Mouse (Mus musculus) megakaryocyte, embryonic 14.5 days (primary cell): Measurements from ENCODE around the gene Ak5. TPM values are rescaled to one million over a fixed set of nuclear protein-coding genes. Genes with fewer than 3 reads are reported as not detected.

Experiments used
- H3K27me3 ChIP-seq: replicated peaks from 2 replicates; pipeline ENCODE3; 2012; ENCODE audit warnings: inconsistent platforms
- H3K36me3 ChIP-seq: replicated peaks from 2 replicates; pipeline ENCODE3; 2012; ENCODE audit warnings: low read length, inconsistent platforms, mixed read lengths
- H3K4me1 ChIP-seq: 2 replicates; pipeline ENCODE4 v1.6.1; 2012; ENCODE audit warnings: inconsistent platforms
- H3K4me3 ChIP-seq: replicated peaks from 2 replicates; pipeline ENCODE3; 2012; ENCODE audit warnings: moderate library complexity, mild to moderate bottlenecking, inconsistent platforms
- H3K9me3 ChIP-seq: 2 replicates; pipeline ENCODE4 v1.6.1; 2012; ENCODE audit warnings: inconsistent platforms
- FLI1 ChIP-seq: IDR thresholded peaks from 2 replicates; pipeline ENCODE4 v1.6.1; 2012; ENCODE audit warnings: low read length, inconsistent platforms, mixed read lengths
- GATA1 ChIP-seq: IDR thresholded peaks from 3 replicates; pipeline ENCODE4 v1.6.1; 2012; ENCODE audit warnings: mixed read lengths, low read length, inconsistent platforms, borderline replicate concordance
- polyA plus RNA-seq: library from polyadenylated mRNA; stranded (reverse); fragments of >175 nt; gene quantifications from 2 replicates; pipeline ENCODE4 v1.2.3, GENCODE M21; 2012; ENCODE audit warnings: low replicate concordance; ENCODE audit not compliant: insufficient read depth

Gene Ak5
- polyA plus RNA-seq, 1 experiment = 0.31 TPM

DNA sequence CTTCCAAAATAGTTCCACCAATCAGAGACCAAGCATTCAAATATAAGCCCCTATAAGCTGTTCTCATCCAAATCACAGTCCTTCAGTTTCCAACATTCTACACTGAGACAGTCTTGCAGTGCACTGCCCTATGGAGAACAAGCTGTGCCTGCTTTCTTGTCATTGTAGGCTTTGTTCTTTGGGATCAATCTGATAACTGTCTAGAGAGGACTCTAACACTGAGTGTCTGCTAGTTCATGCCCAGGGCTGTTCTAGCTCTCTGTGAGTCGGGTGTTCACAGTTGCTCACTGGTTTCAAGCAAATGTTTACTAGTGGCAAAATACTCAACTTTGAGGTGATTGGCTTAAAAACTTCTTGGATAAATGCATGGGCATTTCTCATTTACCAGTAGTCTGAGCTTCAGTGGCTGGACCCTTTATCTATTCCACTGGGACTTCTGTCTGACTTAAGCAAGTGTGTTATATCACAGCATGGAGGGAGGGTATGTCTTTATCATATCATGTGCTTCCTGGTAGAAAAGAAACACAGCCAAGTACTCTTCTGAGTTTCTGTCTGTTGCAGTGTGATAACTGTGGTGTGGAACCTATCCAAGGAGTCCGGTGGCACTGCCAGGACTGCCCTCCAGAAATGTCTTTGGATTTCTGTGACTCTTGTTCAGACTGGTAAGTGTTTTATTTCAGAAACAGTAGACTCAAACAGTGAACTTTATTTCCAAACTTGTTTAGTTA, 210.7 kb downstream of the Ak5 start:
- Histone ChIP-seq H3K36me3 (peaks cover 82% of the 10 kb centered on the region), H3K4me3 (no peak overlapping the region), H3K9me3 (no peaks in the 10 kb centered on the region), H3K27me3 (no peaks in the 10 kb centered on the region), H3K4me1 (peaks cover 21% of the 10 kb centered on the region)
- TF ChIP-seq GATA1 (no peak), FLI1 (no peak)

GRCm38 (mm10) chr3:152453163-152453562, 215.0 kb downstream of the Ak5 start:
- Histone ChIP-seq H3K9me3 (no peaks in the 10 kb centered on the region), H3K36me3 (peaks cover 95% of the 10 kb centered on the region), H3K4me3 (no peak overlapping the region), H3K27me3 (no peaks in the 10 kb centered on the region), H3K4me1 (peaks cover 29% of the 10 kb centered on the region)
- TF ChIP-seq GATA1 = no peak
- TF ChIP-seq FLI1 = no peak

GRCm38 (mm10) chr3:152446966-152447365, 221.2 kb downstream of the Ak5 start:
- TF ChIP-seq GATA1 = no peak
- no peak for TF ChIP-seq FLI1
- Histone ChIP-seq H3K36me3 (peaks cover 73% of the 10 kb centered on the region), H3K4me3 (no peak overlapping the region), H3K4me1 (peaks cover 29% of the 10 kb centered on the region), H3K9me3 (no peaks in the 10 kb centered on the region), H3K27me3 (no peaks in the 10 kb centered on the region)

- Histone ChIP-seq H3K4me3 (no peak overlapping the region), H3K9me3 (no peaks in the 10 kb centered on the region), H3K27me3 (no peaks in the 10 kb centered on the region), H3K4me1 (peaks cover 34% of the 10 kb centered on the region), H3K36me3 (peaks cover 55% of the 10 kb centered on the region)
- TF ChIP-seq FLI1 = no peak
- TF ChIP-seq GATA1 = no peak
Observed at GRCm38 (mm10) chr3:152444114-152444513, 224.0 kb downstream of the Ak5 start.

DNA sequence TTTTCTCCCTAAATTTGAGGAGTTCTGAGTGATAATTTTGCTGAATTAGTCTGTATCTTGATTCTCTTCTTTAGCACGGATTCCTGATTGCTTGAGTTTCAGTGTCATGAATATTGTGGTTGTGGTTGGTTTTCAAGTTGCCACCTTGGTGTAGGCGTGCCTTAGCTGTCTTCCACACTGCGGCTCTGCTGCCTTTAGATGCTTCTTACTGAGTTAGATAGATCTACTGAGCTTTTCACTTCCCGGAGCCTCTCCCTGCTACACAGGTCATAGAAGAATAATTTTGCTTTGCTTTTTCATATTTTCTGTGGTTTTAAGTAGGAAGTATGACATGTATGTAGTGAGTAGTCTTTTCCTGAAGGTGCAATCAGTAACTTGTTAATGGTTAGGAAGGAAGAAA, 225.4 kb downstream of the Ak5 start:
- Histone ChIP-seq H3K36me3 (peaks cover 55% of the 10 kb centered on the region), H3K4me1 (peaks cover 32% of the 10 kb centered on the region), H3K4me3 (no peak overlapping the region), H3K27me3 (no peaks in the 10 kb centered on the region), H3K9me3 (no peaks in the 10 kb centered on the region)
- TF ChIP-seq FLI1 = no peak
- TF ChIP-seq GATA1 = no peak

- peaks cover 46% of the 10 kb centered on the region for H3K4me1 ChIP-seq
- TF ChIP-seq FLI1 (no peak), GATA1 (no peak)
- no peaks in the 10 kb centered on the region for H3K27me3 ChIP-seq
- H3K36me3 ChIP-seq = peaks cover 60% of the 10 kb centered on the region
- no peaks in the 10 kb centered on the region for H3K9me3 ChIP-seq
- H3K4me3 ChIP-seq = no peak overlapping the region
Observed at GRCm38 (mm10) chr3:152438068-152438467, 230.1 kb downstream of the Ak5 start.

DNA sequence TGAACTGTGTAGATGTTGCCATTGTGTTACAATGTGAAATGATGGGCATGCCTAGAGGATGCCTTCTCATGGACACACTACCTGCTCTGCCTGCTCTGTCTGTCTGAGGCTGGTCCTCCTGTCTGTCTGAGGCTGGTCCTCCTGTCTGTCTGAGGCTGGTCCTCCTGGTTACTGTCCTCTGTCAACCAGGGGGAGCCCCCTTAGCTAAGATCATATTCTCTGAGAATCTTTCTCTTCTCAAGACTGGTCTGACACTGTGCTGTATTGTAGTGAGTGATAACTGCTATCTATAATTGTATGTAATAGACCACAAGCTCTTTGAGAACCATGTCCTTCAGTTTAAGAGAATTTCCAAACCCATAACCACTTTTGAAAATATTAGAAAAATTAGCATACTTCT, 232.6 kb downstream of the Ak5 start:
- no peak for TF ChIP-seq FLI1
- no peak for TF ChIP-seq GATA1
- peaks cover 66% of the 10 kb centered on the region for H3K36me3 ChIP-seq
- no peaks in the 10 kb centered on the region for H3K27me3 ChIP-seq
- no peaks in the 10 kb centered on the region for H3K9me3 ChIP-seq
- H3K4me1 ChIP-seq = peaks cover 32% of the 10 kb centered on the region
- H3K4me3 ChIP-seq = no peak overlapping the region

GRCm38 (mm10) chr3:152432677-152433076, 235.5 kb downstream of the Ak5 start:
- Histone ChIP-seq H3K27me3 (no peaks in the 10 kb centered on the region), H3K36me3 (peaks cover 79% of the 10 kb centered on the region), H3K9me3 (no peaks in the 10 kb centered on the region), H3K4me3 (no peak overlapping the region), H3K4me1 (peaks cover 35% of the 10 kb centered on the region)
- TF ChIP-seq FLI1 (no peak), GATA1 (no peak)

DNA sequence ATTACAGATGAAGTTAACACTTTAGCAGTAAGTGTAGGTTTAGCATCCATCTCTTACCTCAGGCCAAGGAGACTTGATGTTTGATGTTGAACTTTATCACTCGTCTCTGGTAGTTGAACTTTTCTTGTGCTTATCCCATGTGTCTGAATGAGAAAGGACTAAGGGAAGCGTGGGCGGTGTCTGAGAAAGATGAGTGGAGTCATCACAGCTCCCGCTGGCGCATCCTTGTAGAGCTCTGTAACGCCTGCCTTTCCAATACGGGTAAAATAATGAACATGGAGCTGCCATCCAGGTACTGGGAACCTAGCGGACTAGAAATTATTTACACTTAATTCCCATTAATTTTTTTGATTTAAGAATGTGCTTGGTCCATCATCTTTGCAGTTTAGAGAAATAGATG, 239.2 kb downstream of the Ak5 start:
- Histone ChIP-seq H3K36me3 (peaks cover 79% of the 10 kb centered on the region), H3K9me3 (no peaks in the 10 kb centered on the region), H3K27me3 (no peaks in the 10 kb centered on the region), H3K4me3 (no peak overlapping the region), H3K4me1 (peaks cover 23% of the 10 kb centered on the region)
- TF ChIP-seq GATA1 (no peak), FLI1 (no peak)

Other genes with a start within 250 kb of the Ak5 start
- 5.0 and 8.5 TPM in 2 replicates for gene Pigk, start 45.7 kb upstream of the Ak5 start, polyA plus RNA-seq